Mouse (Mus musculus) naive thymus-derived CD4-positive, alpha-beta T cell, adult 2 months (primary cell): Measurements from ENCODE around the gene Usp22.
"Not testable (repeated sequence)": the region's sequence is repeated elsewhere in the genome, so short reads cannot be mapped to it uniquely, and the experiment has no call there.

Experiments used
- DNase-seq: peaks from one replicate; pipeline ENCODE4 v3.0.0-alpha.2; 2011; ENCODE audit warnings: low read depth

Usp22 gene

GRCm38 (mm10) chr11:61174821-61175658, at the start of gene Usp22:
Gene Usp22, minus strand, starts transcription at chr11:61175055.
- peak; percentile 100 for DNase-seq

GRCm38 (mm10) chr11:61224234-61224744, 49.4 kb upstream of the Usp22 start:
- no peak for DNase-seq

GRCm38 (mm10) chr11:61222971-61223745, 48.3 kb upstream of the Usp22 start:
- DNase-seq: no peak

DNA sequence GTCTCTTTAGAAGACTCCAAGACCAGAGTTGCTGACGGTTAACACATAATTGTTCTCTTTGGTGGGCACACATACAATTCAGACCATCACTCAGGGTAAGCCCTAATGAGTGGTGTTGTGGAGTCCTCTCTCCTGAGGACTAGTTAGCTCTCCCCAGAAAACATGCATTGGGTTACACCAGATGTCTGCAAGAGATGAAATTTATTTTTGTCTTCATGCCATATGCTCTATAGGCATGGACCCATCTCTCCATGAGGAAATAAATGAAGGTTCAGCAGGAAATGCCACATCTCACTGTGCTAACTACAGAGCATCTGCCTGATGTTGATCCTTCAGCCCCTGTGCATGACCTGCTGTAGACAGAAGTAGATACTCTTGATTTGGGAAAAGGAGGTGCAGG, 47.2 kb upstream of the Usp22 start:
- no peak for DNase-seq

- no peak for DNase-seq
Observed at GRCm38 (mm10) chr11:61220156-61220881, 45.5 kb upstream of the Usp22 start.

DNA sequence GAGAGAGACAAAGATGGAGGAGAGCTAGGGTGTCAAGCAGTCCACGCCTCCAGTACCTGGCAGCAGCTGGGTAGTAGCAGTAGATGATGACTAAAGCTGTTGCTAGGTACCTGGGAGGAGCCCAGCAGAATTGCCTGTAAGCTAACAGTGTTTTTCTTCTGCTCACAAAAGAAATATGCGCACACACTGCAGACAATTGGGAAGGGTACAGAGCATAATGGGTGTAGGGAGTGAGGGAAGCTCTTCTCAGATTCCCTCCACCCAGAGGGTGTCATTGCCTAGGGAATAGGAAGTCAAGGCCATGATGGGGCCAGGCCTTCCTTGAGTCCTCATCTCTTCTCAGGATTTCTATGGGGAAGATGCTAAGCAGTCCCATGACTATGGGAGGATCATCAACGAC, 41.1 kb upstream of the Usp22 start:
- no peak for DNase-seq

GRCm38 (mm10) chr11:61212102-61212501, 37.2 kb upstream of the Usp22 start:
- DNase-seq: no peak

- no peak for DNase-seq
Observed at GRCm38 (mm10) chr11:61208316-61208715, 33.5 kb upstream of the Usp22 start.

GRCm38 (mm10) chr11:61207487-61208246, 32.8 kb upstream of the Usp22 start, which contains the start of gene Aldh3a1:
Gene Aldh3a1, plus strand, starts transcription at chr11:61207537.
- no peak for DNase-seq

DNA sequence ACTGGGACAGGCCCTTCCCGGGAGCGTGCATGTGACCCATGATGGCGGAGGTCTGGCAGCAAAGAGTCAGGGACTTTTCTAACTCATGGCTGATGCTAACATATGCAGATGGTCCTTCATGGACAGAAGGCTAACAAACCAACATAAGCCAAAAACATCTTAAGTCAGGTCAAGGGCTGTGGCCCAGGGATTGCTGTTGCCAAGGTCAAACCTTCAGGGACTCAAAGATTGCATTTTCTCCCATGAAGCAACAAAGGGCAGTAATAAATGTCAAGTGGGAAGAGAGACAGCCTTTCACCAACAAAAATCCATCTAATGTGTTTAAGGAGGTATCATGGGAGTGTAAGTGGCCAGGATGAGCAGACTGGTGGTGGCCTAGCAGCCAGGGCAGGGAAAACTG, 31.3 kb upstream of the Usp22 start:
- DNase-seq: no peak

- no peak for DNase-seq
Observed at GRCm38 (mm10) chr11:61205167-61205950, 30.5 kb upstream of the Usp22 start.

DNA sequence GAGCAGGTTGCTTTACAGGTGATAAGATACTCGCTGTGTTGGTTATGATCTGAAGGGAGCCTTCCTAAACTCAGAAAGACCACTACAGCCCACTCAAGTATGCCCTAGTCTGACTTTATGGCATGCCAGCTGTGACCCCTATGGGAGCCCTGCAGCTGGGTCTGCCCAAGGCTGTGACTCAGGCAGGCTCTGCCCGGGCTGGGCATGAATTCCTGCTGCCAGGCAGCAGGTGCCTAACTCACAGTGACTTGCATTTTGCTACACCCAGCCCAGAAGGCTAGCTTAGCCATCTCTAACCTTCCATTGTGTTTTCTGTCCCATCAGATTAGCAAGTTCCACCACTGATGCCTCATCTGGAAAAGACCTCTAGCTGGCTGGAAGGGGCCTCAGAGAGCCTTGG, 28.0 kb upstream of the Usp22 start:
- no peak for DNase-seq

DNA sequence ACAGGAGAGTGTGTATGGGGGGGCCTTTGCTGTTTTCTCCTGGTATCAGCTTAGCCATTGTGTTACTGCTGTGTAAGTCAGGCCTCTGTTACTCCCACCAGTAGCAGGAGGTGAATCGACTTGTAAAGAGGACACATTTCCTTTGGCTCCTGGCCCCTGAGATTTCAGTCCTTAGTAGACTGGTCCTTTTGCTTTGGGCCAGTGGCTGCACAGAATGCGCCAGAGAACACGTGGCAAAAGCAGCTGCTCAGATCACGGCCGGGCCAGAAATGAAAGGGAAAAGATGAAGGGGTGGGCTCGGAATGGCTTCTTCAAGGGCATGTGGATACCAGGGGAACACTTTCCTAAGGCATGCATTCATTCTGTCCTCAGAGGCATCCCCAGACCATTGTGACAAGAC, 27.3 kb upstream of the Usp22 start:
- no peak for DNase-seq

DNA sequence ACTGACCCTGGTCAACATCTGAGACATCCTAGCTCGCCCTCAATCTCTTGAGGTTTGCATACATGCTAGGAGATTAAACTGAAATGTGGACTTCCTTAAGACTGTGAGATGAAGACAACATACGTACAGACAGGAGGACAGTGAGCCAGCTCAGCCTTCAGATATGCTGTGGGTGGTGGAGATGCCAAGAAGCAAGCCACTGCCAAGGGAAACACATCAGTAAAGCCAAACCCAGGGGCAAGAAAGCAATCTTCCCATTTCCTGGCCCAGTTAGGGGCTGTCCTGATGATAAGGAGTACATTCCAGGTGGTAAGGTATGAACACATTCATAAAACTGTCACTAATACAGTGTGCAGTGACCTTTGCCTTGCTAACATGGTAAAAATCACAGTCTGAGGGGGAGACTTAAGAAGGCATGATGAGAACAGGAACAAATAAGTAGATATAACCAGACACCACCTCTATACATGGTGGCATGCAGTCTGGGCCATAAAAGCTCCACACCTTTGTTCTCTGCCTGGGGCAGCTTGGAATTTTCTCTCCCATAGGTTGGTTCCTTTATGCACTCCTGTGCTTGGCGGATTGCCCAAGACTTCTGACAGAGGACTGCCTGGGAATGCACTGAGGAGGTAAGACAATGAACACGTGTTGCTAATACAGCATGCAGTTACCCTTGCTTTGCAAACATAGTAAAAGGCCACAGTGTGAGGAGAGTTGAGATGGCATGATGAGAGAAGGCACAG, 24.9 kb upstream of the Usp22 start:
- no peak for DNase-seq

DNA sequence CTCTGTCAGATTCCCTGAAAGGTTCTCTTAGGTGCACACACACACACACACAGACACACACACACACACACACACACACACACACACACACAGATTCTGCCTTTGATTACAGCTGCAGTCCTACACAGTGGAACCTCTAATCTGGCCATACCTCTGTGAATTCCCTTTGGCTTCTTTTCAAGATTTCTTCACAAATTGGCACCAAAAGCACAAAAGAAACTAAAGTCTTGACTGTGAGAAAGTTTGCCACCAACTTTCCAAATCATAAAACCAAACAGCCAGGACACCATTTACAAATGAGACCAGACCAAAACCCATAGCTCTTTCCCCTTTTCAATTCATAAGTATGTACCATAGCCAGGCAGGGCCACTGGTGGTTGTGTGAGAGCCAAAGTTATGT, 23.1 kb upstream of the Usp22 start:
- DNase-seq: no peak

DNA sequence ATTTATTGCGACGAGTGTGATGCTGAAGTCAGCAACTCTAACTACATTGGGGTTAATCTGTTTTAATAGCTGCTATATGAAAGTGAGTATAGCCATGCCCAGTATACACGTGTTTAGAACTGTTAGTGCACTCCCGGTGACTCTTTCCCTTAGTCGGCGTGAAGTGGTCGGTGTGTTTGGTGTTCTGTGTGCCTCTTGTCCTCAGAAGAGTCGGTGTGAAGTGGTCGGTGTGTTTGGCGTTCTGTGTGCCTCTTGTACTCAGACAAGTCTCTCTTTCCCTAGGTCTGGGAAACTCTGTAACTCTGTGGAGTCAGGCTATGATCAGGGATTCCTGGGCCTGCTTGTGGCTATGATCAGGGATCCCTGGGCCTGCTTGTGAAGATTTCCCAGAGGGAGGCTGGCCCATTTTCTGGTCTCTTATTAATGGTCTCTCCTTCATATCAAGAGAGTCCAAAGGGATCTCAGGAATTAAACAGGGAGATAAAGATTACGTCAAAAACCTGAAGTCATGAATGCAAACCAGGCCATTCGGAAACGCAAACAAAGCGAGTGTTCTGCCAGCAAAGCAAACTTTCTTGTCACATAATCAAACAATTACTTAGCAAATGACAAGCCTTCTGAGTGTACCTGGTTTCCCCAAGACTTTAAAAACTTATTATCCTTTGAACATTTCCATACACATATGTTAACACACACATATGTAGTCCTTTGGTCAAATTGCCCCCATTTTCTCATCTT, 21.9 kb upstream of the Usp22 start:
- DNase-seq: no peak

GRCm38 (mm10) chr11:61193392-61193791, 18.5 kb upstream of the Usp22 start:
- DNase-seq: peak; percentile 83

GRCm38 (mm10) chr11:61192779-61193178, 17.9 kb upstream of the Usp22 start:
- DNase-seq: no peak

DNA sequence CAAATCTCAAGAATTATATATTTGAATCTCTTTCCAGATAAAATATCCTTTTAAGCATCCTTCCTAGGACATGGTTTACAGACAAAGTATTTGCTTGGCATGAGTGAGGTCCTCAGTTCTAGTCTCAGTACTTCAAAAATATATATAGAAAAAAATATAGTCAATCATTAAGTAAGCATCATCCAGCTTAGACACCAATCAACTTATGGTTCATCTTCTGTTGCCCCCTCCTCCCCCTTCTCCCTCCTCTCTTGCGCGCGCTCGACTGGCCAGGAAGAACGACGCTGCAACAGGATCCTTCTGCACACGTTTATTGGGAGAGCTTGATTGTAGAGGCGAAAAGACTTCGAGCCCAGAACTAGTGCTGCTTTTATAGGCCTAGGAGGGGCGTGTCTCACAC, 17.3 kb upstream of the Usp22 start:
- not testable (repeated sequence) for DNase-seq
